Mouse (Mus musculus) heart, adult 11 months (tissue): ENCODE measurements at regions not wholly inside any gene's neighbourhood (a gene's known extent, or its start where the extent isn't known, plus 50 kb on each side); places are given as distances from the start of the nearest gene placed in this dataset.

Experiments used
- DNase-seq: peaks from one replicate; pipeline ENCODE4 v3.0.0; 2022

DNA sequence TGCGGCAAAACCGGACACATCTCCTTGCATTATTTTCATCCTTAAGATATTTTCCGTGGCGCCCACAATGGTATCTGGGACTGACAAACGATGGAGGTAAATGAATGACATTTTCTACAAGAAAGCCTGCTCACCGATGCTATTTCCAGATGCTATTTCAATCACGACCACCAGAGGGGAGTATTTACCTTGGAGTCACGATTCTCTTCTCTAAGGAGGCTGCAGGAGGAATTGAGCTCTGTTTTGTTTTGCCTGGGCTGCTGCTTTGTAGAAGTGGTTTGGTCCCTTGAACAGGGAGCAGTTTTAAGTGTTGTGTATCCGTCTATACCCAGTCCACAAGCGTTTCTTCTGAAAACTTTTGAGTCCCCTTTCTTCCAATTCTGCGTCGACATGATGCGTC lies 128.7 kb upstream of the Itga1 start:
- no peak for DNase-seq

GRCm38 (mm10) chr13:115226824-115227223 lies 125.1 kb upstream of the Itga1 start:
- no peak for DNase-seq

GRCm38 (mm10) chr13:115219701-115220100 lies 117.9 kb upstream of the Itga1 start:
- no peak for DNase-seq

DNA sequence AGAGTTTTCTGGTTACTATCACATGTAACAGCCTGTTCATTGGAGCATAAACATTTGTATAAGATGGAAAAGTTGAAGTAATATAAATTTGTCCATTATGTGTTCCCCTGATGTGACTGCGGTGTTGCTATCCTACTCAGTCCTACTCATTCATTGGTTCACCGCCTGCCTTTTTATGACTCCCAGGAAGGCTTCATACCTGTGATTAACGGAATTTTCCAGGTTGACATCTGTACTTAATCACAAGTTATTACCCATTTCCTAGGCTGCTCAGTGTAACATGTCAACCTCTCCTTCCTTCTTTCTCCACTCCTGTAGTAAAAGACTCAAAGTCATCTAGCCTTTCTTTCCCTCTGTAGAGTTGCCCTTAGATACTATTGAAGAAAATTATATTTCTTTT lies 109.5 kb upstream of the Itga1 start:
- DNase-seq = no peak

- no peak for DNase-seq
These were observed 109.0 kb upstream of the Itga1 start for GRCm38 (mm10) chr13:115210643-115211208.

- no peak for DNase-seq
These were observed 107.8 kb upstream of the Itga1 start for GRCm38 (mm10) chr13:115209402-115210192.

DNA sequence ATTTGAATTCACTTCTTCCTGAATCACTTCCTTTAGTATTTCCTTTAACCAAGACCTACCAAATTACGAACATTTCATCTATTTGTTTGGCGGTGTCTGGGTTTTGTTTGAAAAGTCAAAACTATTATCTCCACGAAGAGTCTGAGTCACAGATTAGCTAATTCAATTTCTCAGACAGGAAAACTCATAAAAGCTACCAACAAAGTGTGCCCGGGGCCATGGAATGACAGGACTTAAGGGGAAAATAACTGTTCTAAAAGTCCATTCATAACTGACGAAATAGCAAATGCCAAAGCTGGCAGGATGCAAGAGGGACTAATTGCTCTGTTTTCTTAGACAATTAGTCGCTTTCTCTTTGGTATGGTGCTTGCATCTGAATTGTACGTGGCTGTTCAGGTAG lies 105.0 kb upstream of the Itga1 start:
- no peak for DNase-seq

DNA sequence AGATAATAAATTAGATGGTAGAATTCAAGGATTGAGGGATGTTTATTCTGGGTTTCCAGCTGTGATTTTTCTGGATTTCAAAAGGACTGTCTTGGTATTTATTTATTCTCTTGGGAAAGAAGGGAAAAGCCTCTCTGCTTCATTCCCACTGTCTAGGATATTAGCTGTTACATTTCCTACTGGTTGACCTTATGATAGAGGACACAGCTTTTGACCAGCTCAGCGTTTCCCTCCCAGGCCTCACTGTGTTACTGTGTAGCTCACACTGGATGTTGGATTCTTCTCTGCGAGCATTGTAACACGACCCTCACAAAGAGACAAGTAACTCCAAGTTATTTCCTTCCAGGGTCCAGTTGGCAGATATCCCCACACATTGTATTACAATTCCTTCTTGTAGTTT lies 97.4 kb upstream of the Itga1 start:
- DNase-seq = peak; percentile 91

DNA sequence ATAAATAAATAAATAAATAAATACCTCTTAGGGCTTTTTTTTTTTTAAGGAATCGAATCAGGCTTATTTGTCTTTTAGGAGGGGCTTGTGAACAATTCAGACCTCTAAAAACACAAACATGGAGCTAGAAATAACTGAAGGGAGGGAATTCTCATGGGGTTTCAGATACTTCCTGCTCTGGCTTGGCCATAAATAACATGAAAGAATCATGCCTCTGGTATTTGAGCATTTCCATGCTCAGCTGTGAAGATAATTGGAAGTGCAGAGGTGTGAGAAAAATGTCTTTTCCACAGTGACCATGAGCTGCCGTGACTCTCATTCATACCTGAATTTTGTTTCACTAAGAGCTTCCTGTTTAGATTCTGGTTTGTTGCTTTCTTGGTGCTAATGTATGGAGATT lies 86.3 kb upstream of the Itga1 start:
- DNase-seq = peak; percentile 90

DNA sequence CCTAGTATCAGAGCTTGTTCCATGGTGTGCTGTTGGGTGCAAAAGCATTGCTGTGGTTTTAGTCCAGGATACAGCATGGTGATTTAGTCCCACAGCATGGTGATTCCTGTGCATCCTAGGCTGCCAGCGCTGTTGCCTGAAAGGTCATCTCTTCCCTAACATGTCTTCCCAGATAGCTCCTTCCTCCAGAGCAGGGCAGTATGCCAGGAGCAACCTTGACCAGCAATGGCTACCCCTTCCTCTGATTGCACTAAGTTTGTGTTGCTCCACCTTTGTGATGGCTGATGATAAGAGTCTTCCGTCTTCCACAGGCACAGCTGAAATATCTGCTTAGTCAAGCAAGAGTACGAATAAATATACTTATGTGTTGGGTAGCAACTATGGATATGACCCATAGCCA lies 85.6 kb upstream of the Itga1 start:
- peak; percentile 90 for DNase-seq

DNA sequence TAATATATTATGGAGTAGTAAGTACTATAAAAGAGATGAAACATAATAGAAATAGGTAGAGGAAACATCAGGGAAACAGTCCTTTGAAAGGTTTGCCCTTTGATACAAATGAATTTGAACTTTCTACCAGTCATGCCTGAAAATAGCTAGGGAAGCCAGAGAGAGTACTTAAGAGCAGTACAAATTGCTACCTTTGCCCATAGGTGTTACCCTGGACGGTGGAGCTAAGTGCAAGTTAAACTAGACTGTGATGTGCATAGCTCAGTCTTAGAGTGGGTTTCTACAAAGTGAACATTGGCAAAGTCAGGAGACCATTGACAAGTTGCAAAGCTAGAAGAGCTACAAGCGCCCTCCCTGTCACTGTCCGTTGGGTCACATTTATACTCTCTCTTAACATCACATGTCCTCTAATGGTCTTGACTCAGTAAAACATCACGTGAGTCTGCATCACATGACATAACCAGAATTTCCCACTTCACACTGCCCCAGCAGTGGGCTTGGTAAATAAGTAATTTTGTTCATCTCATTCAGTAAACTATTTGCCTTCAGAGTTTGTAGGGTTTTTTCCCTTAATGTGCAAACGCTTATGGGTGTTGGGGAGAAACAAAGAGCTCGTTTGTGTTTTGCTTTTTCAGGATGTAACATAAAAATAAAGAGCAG lies 80.6 kb upstream of the Itga1 start:
- peak; percentile 24 for DNase-seq

DNA sequence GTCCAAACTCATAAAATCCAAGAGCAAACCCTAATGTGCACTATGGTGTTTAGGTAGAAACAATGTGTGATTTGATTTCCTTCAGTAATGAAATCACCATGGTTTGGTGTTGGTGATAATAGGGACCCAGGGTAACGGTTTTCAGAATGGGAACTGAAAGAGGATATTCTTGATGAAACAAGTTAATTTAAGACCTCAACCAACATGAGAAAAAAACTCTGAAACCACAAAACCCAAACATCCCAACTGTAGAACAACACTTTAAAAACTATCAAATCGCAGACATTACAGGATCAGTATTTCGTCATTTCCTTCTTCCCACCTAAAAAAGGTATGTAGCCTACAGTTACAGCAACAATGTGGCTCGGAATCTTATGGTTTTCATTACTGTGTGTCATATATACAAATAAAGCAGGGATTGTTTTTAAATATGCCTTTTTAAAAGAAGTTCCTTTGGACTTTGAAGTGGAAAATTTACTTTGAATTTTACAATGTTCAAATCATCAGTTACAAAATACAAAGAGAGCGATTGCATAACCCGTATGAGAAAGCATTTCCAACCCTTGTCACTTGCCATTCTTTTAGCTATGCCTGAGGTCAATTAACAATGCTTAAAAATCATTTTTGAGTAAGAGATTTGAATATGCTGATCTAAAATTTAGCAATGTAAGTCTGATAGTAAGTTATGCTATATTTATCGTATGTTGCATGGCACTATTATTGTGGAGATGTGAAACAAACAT lies 76.6 kb upstream of the Itga1 start:
- DNase-seq = no peak

DNA sequence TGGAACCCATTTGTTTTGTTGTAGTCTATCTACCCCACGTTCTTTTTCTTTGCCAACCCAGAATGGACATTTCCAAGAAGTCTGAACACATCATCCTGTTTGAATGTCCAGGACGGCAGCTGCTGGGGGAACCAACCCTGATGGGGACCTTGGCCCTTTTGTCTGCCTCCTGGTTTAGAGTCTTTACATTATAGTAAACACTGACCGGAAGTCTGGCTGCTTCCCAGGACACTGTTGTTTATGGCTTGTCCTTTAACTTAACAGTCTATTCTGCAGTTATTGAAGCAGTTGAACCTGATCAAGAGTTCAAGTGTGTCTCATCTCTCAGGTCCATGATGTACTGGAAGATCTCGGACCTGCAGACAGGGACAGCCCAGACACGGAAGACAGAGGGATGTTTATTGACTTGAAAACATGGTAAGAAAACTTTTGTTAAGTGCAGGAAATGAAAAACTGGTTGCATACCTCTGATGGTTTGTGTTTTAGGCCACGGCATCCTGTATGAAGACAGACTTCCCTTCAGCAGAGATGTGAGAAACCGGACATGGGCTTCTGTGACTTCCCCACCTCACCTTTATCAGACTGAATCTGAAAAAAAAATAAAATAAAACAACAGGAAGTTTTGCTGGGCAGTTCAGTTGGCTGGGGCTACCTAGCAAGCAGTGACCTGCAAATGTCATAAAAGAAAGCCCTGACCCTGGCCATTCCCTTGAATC lies 69.7 kb upstream of the Itga1 start:
- no peak for DNase-seq

GRCm38 (mm10) chr13:115165981-115166380 lies 64.2 kb upstream of the Itga1 start:
- DNase-seq = no peak

DNA sequence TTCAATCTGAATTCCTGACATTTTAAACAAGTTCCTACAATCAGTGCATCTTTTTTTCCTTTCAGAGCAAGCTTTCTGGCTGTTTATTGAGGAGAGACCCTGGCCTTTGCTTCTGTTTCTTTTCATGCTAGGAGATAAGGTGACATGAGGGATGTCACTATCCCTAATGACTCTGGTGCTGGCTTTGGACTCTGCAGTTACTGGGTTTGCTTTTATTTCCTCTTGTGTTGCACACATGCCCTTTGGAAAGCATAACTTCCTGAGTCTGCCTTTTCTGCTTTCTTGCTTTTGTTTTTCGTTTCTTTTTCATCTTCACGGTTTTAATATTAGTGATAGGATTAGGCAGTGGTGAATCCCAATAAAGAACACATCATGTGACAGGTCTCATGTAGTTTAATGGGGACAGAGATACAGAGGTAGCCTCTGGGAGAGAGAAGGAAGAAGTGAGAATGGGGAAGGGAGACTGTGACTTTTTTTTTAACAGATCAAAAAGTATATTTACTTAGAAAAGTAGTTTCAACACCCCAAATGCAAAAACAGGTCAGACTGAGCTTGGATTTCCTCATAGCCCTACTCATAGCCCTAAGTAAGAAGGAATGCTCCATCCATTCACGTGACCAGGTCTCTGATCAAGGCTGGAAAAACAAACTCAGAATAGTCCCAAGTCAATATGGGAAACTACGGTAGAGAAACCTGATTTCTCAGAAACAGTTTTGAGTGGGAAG lies 61.1 kb upstream of the Itga1 start:
- no peak for DNase-seq

GRCm38 (mm10) chr13:115159386-115159785 lies 57.6 kb upstream of the Itga1 start:
- peak; percentile 96 for DNase-seq
